Mouse (Mus musculus) neural tube, embryonic 11.5 days (tissue): ENCODE results near the gene Lrp1. TPM values are rescaled to one million over a fixed set of nuclear protein-coding genes. Genes with fewer than 3 reads are reported as not detected.

Experiments
- ATAC-seq: fragments of 200-750 bp; cut with Nextera tagmentation; 2 replicates; pipeline ENCODE4 v1.8.0; 2017; ENCODE audit warnings: moderate number of reproducible peaks, mild to moderate bottlenecking, moderate TSS enrichment, moderate library complexity; ENCODE audit not compliant: insufficient read depth, low FRiP score, low TSS enrichment
- DNase-seq: peaks from one replicate; pipeline ENCODE4 v3.0.0-alpha.2; 2015; ENCODE audit warnings: low spot score
- H3K27ac ChIP-seq: fragments of 300-500 bp; sonication (generic); 2 replicates; pipeline ENCODE4 v1.5.1; 2014; ENCODE audit warnings: low read depth, mild to moderate bottlenecking, low read length
- H3K27me3 ChIP-seq: fragments of 300-500 bp; sonication (generic); 2 replicates; pipeline ENCODE4 v1.6.1; 2014; ENCODE audit warnings: mild to moderate bottlenecking, low read length, mixed read lengths; ENCODE audit not compliant: control insufficient read depth, insufficient read depth
- H3K36me3 ChIP-seq: fragments of 300-500 bp; sonication (generic); 2 replicates; pipeline ENCODE4 v1.6.1; 2014; ENCODE audit warnings: mild to moderate bottlenecking, low read length, moderate library complexity, mixed read lengths; ENCODE audit not compliant: control insufficient read depth, insufficient read depth
- H3K4me1 ChIP-seq: fragments of 300-500 bp; sonication (generic); 2 replicates; pipeline ENCODE4 v1.6.1; 2014; ENCODE audit warnings: low read length, mixed read lengths; ENCODE audit not compliant: control insufficient read depth, insufficient read depth
- H3K4me2 ChIP-seq: fragments of 300-500 bp; sonication (generic); 2 replicates; pipeline ENCODE4 v1.6.1; 2014; ENCODE audit warnings: low read depth, mild to moderate bottlenecking, moderate library complexity
- H3K4me3 ChIP-seq: fragments of 300-500 bp; sonication (generic); 2 replicates; pipeline ENCODE4 v1.5.1; 2014; ENCODE audit warnings: low read depth, low read length
- H3K9ac ChIP-seq: fragments of 300-500 bp; sonication (generic); 2 replicates; pipeline ENCODE4 v1.6.1; 2014; ENCODE audit warnings: mild to moderate bottlenecking, low read length
- H3K9me3 ChIP-seq: fragments of 300-500 bp; sonication (generic); 2 replicates; pipeline ENCODE4 v1.6.1; 2016; ENCODE audit warnings: low read length; ENCODE audit not compliant: control insufficient read depth
- WGBS: fragments of 180-500 bp; shearing (Covaris S2); extraction: QIAGEN DNeasy Blood & Tissue Kit; methylation state at CpG from one replicate; pipeline ENCODE4 v1.1.7; 2014; 5-methylcytosine and 5-hydroxymethylcytosine counted together
- polyA plus RNA-seq: library from polyadenylated mRNA; unstranded; fragments of >200 nt; fragmentation: Nextera tagmentation; extraction: Ambion mirVana; gene quantifications from 2 replicates; pipeline ENCODE4 v1.2.1, GENCODE M21; 2014

Gene Lrp1
- polyA plus RNA-seq, 1 experiment from 2014 or later, result 68.2 TPM

DNA sequence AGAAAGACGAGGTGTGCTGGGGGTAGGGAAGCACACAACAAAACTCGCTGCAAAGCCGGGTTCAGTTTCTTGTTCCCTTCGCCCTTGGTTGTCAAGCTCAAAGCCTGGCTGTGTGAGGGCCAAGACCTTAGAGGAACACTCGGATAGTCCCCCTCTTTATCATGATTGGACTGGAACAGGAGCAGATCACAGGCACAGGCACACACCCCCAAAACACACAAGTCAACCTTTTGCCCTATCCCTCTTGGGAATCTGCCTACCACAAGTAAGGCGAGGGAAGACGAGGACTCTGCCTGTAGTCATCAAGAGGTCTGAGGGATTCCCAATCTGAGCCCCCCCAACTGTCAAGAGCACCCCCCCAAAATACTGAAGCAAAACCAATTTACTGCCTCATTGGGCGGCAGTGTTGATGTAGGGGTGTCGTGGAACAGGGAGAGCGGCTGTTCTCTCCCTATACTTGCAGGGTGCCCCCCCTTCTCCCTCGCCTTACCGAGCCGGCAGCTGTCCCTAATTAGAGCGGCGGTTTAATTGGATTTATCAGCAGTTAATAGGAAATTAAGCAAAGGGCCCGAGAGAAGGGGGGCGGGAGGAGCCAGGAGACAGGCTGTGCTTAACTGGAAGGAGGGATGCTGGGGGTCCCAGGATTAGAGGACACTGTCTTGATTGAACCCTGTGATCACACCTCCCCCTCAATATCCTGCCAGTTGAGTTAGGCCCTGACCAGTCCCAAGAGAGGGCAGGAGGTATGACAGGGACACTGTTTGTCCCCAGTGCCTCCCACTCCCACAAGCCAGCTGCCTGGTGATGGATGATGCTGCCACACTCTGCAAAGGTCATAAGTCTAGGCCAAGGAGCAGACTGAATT, 110.9 kb downstream of the Lrp1 start:
- DNase-seq (peak; percentile 53), ATAC-seq (no peak)
- Histone ChIP-seq H3K36me3 (no peaks in the 10 kb centered on the region), H3K4me3 (peak overlapping the region; percentile 38), H3K27ac (peak overlapping the region; percentile 91), H3K4me2 (peak overlapping the region; percentile 59), H3K9me3 (no peaks in the 10 kb centered on the region), H3K9ac (peak overlapping the region; percentile 31), H3K27me3 (peaks cover 48% of the 10 kb centered on the region), H3K4me1 (peaks cover 45% of the 10 kb centered on the region)
- 2% methylated on average over 17 of the region's 17 CpGs for WGBS

DNA sequence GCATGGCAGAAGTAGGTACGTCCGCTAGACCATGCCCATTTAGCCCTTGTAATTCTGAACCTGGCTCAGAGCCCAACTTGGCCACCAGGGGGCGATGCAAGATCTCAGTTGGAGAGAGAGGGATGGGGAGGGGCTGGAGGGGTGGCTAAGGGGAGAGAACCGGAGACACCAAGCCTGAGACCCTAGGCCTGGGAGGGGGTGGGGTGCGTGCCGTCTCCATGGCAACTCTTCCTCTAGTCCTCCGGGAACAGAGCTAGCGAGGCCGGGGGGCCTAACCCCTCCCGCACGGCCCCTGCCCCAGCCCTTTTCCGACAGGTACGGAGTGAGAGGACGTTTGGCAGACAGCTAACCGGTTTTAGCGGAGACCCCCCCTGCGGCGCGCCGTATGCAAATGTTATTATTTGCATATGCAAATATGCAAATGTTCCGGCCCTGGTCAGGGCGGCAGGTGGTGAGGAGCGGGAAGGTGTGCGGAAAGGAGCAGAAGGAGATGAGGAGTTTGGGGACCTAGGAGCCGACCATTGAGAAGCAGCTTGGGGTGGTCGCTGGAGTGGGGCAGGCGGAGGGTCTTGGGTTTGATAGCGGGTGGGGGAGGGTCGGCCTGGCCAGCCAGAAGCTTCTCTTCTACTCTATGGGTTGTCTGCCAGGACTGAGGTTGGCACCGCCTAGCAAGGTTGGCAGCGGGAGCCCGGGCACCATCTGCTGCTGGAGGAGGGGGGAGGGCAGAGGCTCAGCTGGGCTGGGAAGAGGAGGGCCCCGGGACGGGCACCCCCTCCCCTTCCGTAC, 111.7 kb downstream of the Lrp1 start:
- ATAC-seq (peak; percentile 71), DNase-seq (peak; percentile 97)
- Histone ChIP-seq H3K27me3 (peaks cover 40% of the 10 kb centered on the region), H3K4me2 (peak overlapping the region; percentile 59), H3K9ac (peak overlapping the region; percentile 31), H3K36me3 (no peaks in the 10 kb centered on the region), H3K4me1 (peaks cover 43% of the 10 kb centered on the region), H3K27ac (peak overlapping the region; percentile 91), H3K4me3 (peak overlapping the region; percentile 38), H3K9me3 (no peaks in the 10 kb centered on the region)
- under 1% methylated on average over 35 of the region's 35 CpGs for WGBS

DNA sequence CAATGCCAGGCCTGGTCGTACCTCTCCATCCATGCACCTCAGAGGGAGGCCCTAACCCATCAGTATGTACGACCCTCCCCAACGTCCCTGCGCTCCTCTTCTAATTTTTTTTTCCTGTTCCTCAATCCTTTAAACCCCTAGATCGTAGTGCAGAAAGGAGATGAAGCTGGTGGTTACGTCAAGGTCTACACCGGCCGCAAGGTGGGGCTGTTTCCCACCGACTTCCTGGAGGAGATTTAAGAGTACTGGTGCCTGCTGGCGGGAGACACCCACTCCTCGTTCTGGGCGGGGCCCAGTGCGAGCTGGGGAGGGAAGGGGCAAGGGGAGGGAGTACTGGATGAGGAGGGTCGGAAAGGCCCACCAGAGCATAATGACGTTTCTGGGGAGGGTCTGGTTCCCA, 112.7 kb downstream of the Lrp1 start:
- peaks cover 33% of the 10 kb centered on the region for H3K27me3 ChIP-seq
- WGBS, result 2% methylated on average over 15 of the region's 15 CpGs

DNA sequence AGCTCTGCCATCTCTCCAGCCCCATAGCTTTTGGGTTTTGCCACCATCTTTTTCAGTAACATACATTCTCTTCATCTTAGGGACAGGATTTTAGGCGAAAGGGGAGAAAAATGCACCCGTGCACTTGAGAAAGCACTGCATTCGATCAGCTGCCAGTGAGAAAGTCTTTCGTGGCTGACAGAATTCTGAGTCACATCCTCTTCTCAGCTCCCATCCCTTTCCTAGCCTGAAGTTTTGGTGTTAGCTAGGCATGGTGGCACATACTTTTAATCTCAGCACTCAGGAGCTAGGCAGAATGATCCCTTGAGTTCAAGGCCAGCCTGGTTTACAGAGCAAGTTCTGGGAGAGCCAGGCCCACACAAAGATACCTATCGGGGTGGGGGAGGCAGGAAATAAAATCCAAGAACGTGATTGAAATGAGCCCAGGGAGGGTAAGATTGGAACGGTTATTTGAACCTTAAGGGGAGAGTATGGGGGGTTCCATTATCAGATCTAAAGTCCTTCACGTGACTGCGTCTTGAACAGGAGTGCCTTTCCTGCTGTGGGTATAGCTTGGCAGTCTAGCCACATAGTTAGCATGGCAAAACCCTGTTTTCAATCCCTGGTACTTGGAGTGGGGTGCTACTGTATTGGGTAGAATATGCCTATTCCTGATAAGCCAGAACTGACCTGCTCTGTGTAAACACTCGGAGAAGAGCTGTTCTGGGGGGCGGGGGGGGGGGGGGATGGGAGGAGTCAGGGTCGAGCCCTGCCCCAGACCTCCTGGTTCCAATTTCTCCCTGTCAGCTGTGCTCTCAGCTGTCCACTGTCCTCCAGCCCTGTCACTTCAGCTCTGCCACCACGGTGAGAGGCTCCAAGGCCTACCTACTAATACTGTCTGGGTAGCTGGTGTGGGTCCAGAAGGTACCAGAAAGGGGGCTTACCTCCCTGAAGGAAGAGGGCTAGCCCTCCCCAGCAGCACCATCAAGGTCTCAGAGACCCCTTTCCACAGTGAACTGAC, 119.8 kb downstream of the Lrp1 start, which contains the start of gene Stac3:
TSS of gene Stac3 (plus strand) at position 793 of the 1,000 bp plus-strand sequence.
- peaks cover 8% of the 10 kb centered on the region for H3K36me3 ChIP-seq
- 80% methylated on average over 13 of the region's 13 CpGs for WGBS

More for the DNA sequence above, 112.7 kb downstream of the Lrp1 start:
- Histone ChIP-seq H3K9ac (no peak overlapping the region), H3K9me3 (no peaks in the 10 kb centered on the region), H3K4me3 (no peak overlapping the region), H3K27ac (no peak overlapping the region), H3K4me1 (peaks cover 33% of the 10 kb centered on the region), H3K36me3 (no peaks in the 10 kb centered on the region), H3K4me2 (peak overlapping the region; percentile 59)
- DNase-seq (peak; percentile 86), ATAC-seq (no peak)

DNA sequence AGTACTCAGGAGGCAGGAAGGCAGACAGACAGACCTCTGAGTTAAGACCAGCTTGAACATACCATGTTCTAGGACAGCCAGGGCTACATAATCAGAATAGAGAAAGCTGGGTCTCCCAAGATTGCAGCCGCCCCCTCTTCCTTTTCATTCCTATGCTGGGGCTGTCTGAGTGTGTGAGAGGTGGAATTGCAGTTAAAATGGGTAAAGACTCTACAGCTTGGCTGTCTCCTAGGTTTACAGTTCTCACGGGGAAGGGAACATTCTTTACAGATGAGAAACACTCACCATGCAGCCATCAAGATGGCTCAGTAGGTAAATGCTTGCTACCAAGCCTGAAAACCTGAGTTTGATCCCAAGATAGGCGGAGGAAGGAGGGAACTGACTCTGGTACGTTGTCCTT, 120.9 kb downstream of the Lrp1 start:
- H3K27ac ChIP-seq, result no peak overlapping the region
- H3K4me2 ChIP-seq, result no peak overlapping the region
- ATAC-seq (no peak), DNase-seq (no peak)
- no peaks in the 10 kb centered on the region for H3K27me3 ChIP-seq
- H3K9ac ChIP-seq, result no peak overlapping the region
- WGBS, result 93% methylated on average over 4 of the region's 4 CpGs
- H3K4me3 ChIP-seq, result no peak overlapping the region
- H3K9me3 ChIP-seq, result no peaks in the 10 kb centered on the region
- H3K4me1 ChIP-seq, result no peaks in the 10 kb centered on the region
- peaks cover 12% of the 10 kb centered on the region for H3K36me3 ChIP-seq

More for the DNA sequence above, 119.8 kb downstream of the Lrp1 start, which contains the start of gene Stac3:
- Histone ChIP-seq H3K4me2 (no peak within 1 kb of the TSS), H3K4me3 (no peak within 1 kb of the TSS), H3K27ac (no peak within 1 kb of the TSS), H3K9me3 (no peaks in the 10 kb centered on the region), H3K4me1 (no peaks in the 10 kb centered on the region), H3K9ac (no peak within 1 kb of the TSS), H3K27me3 (no peaks in the 10 kb centered on the region)
- DNase-seq (no peak), ATAC-seq (no peak)

DNA sequence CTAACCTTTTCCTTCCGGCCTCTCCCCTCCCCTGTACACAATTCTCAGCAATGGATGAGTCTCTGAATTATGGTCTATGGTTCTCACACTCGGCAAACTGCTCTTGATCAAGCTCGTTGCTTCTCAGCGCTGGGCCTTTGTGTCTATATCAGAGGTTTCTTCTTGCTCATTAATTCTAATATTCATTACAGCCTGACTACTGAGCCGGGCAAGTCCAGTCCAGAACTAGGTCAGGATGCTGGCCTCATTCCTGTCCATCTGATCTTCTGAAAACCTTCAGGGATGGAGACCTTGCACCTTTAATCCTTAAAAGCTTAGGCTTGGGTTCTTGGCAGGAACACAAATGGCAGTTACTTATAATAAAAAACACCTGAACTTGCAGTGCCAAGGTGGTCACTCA, 121.4 kb downstream of the Lrp1 start:
- Histone ChIP-seq H3K4me3 (no peak overlapping the region), H3K9ac (no peak overlapping the region), H3K9me3 (no peaks in the 10 kb centered on the region), H3K4me2 (no peak overlapping the region), H3K27ac (no peak overlapping the region), H3K4me1 (no peaks in the 10 kb centered on the region), H3K27me3 (no peaks in the 10 kb centered on the region), H3K36me3 (peaks cover 12% of the 10 kb centered on the region)
- no peak for DNase-seq
- 86% methylated on average over 5 of the region's 5 CpGs for WGBS
- no peak for ATAC-seq

DNA sequence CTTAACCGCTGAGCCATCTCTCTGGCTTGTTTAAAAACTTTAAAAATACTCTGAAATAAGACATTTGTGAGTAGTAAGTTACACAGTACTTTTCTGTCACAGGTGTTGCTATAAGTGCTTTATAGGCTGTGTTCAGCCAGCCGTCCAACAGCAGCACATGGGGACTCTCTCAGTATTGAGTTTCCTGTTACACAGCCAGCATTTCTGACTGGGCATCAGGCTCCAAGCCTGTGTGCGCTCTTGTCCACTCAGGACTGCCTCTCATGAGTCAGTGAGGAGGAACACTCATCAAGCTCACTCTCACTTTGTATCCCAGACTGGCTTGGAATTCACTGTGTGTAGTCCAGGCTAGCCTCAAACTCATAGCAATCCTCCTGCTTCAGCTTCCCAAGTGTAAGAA, 124.8 kb downstream of the Lrp1 start:
- H3K27me3 ChIP-seq, result no peaks in the 10 kb centered on the region
- no peak overlapping the region for H3K27ac ChIP-seq
- ATAC-seq (no peak), DNase-seq (no peak)
- H3K36me3 ChIP-seq, result peaks cover 12% of the 10 kb centered on the region
- 94% methylated on average over 3 of the region's 3 CpGs for whole genome bisulfite sequencing
- no peaks in the 10 kb centered on the region; the same call in 1 of the 2 replicates for H3K4me1 ChIP-seq
- no peak overlapping the region for H3K9ac ChIP-seq
- H3K4me2 ChIP-seq, result no peak overlapping the region
- no peaks in the 10 kb centered on the region for H3K9me3 ChIP-seq
- H3K4me3 ChIP-seq, result no peak overlapping the region

DNA sequence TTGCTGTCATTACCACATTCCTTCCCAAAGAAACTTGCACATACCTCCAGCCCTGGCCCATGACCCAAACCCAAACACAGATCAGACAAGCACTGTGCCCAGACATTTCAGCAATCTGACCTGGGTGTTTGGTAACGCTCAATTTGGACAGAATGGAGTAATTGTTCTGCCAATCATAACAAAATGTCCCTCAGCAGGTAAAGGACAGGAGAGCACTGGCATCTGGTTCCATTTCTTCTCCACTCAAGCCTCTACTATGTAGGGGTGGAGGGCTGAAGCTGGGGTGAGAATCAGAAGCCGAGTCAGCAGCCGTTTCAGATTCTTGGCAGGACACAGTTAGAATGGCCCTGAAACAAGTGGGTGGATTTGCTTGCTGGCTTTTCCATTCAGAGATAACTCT, 128.8 kb downstream of the Lrp1 start:
- Histone ChIP-seq H3K9ac (no peak overlapping the region), H3K36me3 (peaks cover 12% of the 10 kb centered on the region), H3K4me2 (no peak overlapping the region), H3K9me3 (no peaks in the 10 kb centered on the region), H3K27ac (no peak overlapping the region), H3K4me3 (no peak overlapping the region), H3K27me3 (no peaks in the 10 kb centered on the region), H3K4me1 (peaks cover 2% of the 10 kb centered on the region)
- ATAC-seq (no peak), DNase-seq (no peak)
- 92% methylated on average over 3 of the region's 3 CpGs for WGBS
